Mouse (Mus musculus) embryonic fibroblast, embryonic 13.5 days (primary cell): ENCODE data around the gene Theg.

ENCODE experiments used
- CTCF ChIP-seq: IDR thresholded peaks from 2 replicates; pipeline ENCODE4 v1.5.1; 2011; ENCODE audit warnings: mild to moderate bottlenecking, control low read depth, low read length, moderate library complexity, borderline replicate concordance; ENCODE audit not compliant: insufficient read depth
- POLR2A ChIP-seq: IDR thresholded peaks from 2 replicates; pipeline ENCODE4 v1.6.1; 2011; ENCODE audit warnings: low read depth, mild to moderate bottlenecking, control low read depth, low read length, moderate library complexity

- TF ChIP-seq CTCF = no peak
- no peak for TF ChIP-seq POLR2A
Measured at GRCm38 (mm10) chr10:79625398-79625797, 38.3 kb upstream of the Theg start.
